Mouse (Mus musculus): ENCODE results near the gene Taar9.
"Not testable (repeated sequence)": the region's sequence is repeated elsewhere in the genome, so short reads cannot be mapped to it uniquely, and the experiment has no call there.

Gene Taar9

DNA sequence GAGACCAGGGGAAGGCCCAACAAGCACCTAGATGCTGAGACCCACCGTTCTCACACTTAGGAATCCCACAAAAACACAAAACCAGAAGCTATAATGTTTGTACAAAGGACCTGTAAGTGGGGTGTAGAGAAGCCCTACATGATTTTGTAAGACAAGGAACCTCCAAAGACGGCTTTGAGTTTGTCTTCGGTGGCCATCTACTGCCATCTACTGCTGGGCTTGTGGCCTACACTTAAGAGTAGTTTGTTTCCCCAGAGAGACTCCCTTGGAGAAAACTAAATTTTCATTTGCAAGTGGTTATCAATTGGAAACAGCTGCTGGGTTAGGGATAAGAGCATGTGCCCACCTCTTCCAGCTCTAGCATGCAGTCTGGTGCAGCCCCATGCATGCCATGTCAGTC is 29.2 kb downstream of the Taar9 start:
- peak; percentile 28 to 81 for DNase-seq (ENCODE audit: inconsistent age in 2 of 2, low spot score in 1 of 2)

GRCm38 (mm10) chr10:24076200-24076599 is 33.1 kb downstream of the Taar9 start, which contains the start of gene Taar8a:
Gene Taar8a, plus strand, starts transcription at chr10:24076500.
- not testable (repeated sequence) for DNase-seq (ENCODE audit: inconsistent age in 2 of 2, low spot score in 1 of 2)

- DNase-seq (ENCODE audit: inconsistent age in 2 of 2, low spot score in 1 of 2), result not testable (repeated sequence)
Observed at GRCm38 (mm10) chr10:24074751-24075150, 34.6 kb downstream of the Taar9 start.

- no peak for DNase-seq (ENCODE audit: inconsistent age in 2 of 2, low spot score in 1 of 2)
Observed at GRCm38 (mm10) chr10:24058986-24059385, 50.3 kb downstream of the Taar9 start.

Measured in adrenal gland, adult (tissue).